Mouse (Mus musculus): ENCODE measurements around the gene Supt7l. TPM values are rescaled to one million over a fixed set of nuclear protein-coding genes. Genes with fewer than 3 reads are reported as not detected.

Supt7l gene
- polyA plus RNA-seq, 1 experiment from 2014 or later = 8.4 TPM

GRCm38 (mm10) chr5:31520556-31520955 is 7.1 kb downstream of the Supt7l start:
- no peaks in the 10 kb centered on the region for H3K9me3 ChIP-seq (ENCODE audit: control insufficient read depth, low read length)
- no peak for ATAC-seq (ENCODE audit: low FRiP score, low TSS enrichment)
- 94% methylated on average over 6 of the region's 6 CpGs for WGBS

GRCm38 (mm10) chr5:31512481-31512880 is 15.1 kb downstream of the Supt7l start:
- ATAC-seq (ENCODE audit: low FRiP score, low TSS enrichment) = no peak
- DNase-seq (ENCODE audit: low spot score) = no peak
- TF ChIP-seq CTCF (IDR thresholded peaks at IDR 0.05; ENCODE audit: low read depth) (no peak), EP300 (optimal IDR thresholded peaks at IDR 0.05) (no peak)

More at GRCm38 (mm10) chr5:31520556-31520955, 7.1 kb downstream of the Supt7l start:
- DNase-seq (ENCODE audit: low spot score) = no peak
- H3K27ac ChIP-seq (replicated peaks) = no peak overlapping the region
- peaks cover 15% of the 10 kb centered on the region; the same call in 1 of the 2 replicates for H3K36me3 ChIP-seq (ENCODE audit: control insufficient read depth, insufficient read depth, low read length)
- no peak overlapping the region for H3K4me3 ChIP-seq (ENCODE audit: low read depth, low read length)
- no peak overlapping the region for H3K9ac ChIP-seq (ENCODE audit: low read length)
- TF ChIP-seq EP300 (optimal IDR thresholded peaks at IDR 0.05) = no peak
- TF ChIP-seq CTCF (IDR thresholded peaks at IDR 0.05; ENCODE audit: low read depth) = no peak
- no peaks in the 10 kb centered on the region for H3K27me3 ChIP-seq (ENCODE audit: control insufficient read depth, insufficient read depth, low read length)
- H3K4me2 ChIP-seq (replicated peaks; ENCODE audit: low read depth) = no peak overlapping the region
- no peaks in the 10 kb centered on the region for H3K4me1 ChIP-seq (replicated peaks; ENCODE audit: control insufficient read depth, insufficient read depth)

GRCm38 (mm10) chr5:31504843-31505242 is 22.8 kb downstream of the Supt7l start:
- no peaks in the 10 kb centered on the region for H3K27me3 ChIP-seq (ENCODE audit: control insufficient read depth, insufficient read depth, low read length)
- no peaks in the 10 kb centered on the region for H3K9me3 ChIP-seq (ENCODE audit: control insufficient read depth, low read length)
- H3K36me3 ChIP-seq (ENCODE audit: control insufficient read depth, insufficient read depth, low read length) = peaks cover 22% of the 10 kb centered on the region
- H3K27ac ChIP-seq (replicated peaks) = no peak overlapping the region
- no peak for TF ChIP-seq CTCF (IDR thresholded peaks at IDR 0.05; ENCODE audit: low read depth)
- TF ChIP-seq EP300 (optimal IDR thresholded peaks at IDR 0.05) = no peak
- no peaks in the 10 kb centered on the region for H3K4me1 ChIP-seq (replicated peaks; ENCODE audit: control insufficient read depth, insufficient read depth)
- H3K4me3 ChIP-seq (ENCODE audit: low read depth, low read length) = no peak overlapping the region
- 65% methylated on average over 10 of the region's 10 CpGs for WGBS
- DNase-seq (ENCODE audit: low spot score) (no peak), ATAC-seq (ENCODE audit: low FRiP score, low TSS enrichment) (no peak)
- no peak overlapping the region for H3K4me2 ChIP-seq (replicated peaks; ENCODE audit: low read depth)
- H3K9ac ChIP-seq (ENCODE audit: low read length) = no peak overlapping the region

More at GRCm38 (mm10) chr5:31512481-31512880, 15.1 kb downstream of the Supt7l start:
- Histone ChIP-seq H3K4me3 (ENCODE audit: low read depth, low read length) (no peak overlapping the region), H3K36me3 (ENCODE audit: control insufficient read depth, insufficient read depth, low read length) (peaks cover 21% of the 10 kb centered on the region), H3K27me3 (ENCODE audit: control insufficient read depth, insufficient read depth, low read length) (no peaks in the 10 kb centered on the region), H3K4me1 (replicated peaks; ENCODE audit: control insufficient read depth, insufficient read depth) (no peaks in the 10 kb centered on the region), H3K9me3 (ENCODE audit: control insufficient read depth, low read length) (no peaks in the 10 kb centered on the region), H3K9ac (ENCODE audit: low read length) (no peak overlapping the region), H3K27ac (replicated peaks) (no peak overlapping the region), H3K4me2 (replicated peaks; ENCODE audit: low read depth) (no peak overlapping the region)
- WGBS = 83% methylated on average over 1 of the region's 1 CpGs

GRCm38 (mm10) chr5:31494513-31495297 is 32.9 kb downstream of the Supt7l start, which contains the start of gene Gpn1:
TSS of gene Gpn1 (plus strand) at chr5:31494741.
- Histone ChIP-seq H3K9me3 (ENCODE audit: control insufficient read depth, low read length) (no peaks in the 10 kb centered on the region), H3K4me1 (replicated peaks; ENCODE audit: control insufficient read depth, insufficient read depth) (no peaks in the 10 kb centered on the region), H3K4me3 (ENCODE audit: low read depth, low read length) (peak within 1 kb of the TSS; percentile 61), H3K9ac (ENCODE audit: low read length) (peak within 1 kb of the TSS; percentile 56), H3K27me3 (ENCODE audit: control insufficient read depth, insufficient read depth, low read length) (no peaks in the 10 kb centered on the region), H3K27ac (replicated peaks) (no peak within 1 kb of the TSS), H3K4me2 (replicated peaks; ENCODE audit: low read depth) (peak within 1 kb of the TSS; percentile 76), H3K36me3 (ENCODE audit: control insufficient read depth, insufficient read depth, low read length) (0 out of 2 replicates have a peak, but pooled peaks cover 2% of the 10 kb centered on the region)
- peak; percentile 100 for ATAC-seq (ENCODE audit: low FRiP score, low TSS enrichment)
- peak; percentile 90 for DNase-seq (ENCODE audit: low spot score)
- 0% methylated on average over 49 of the region's 49 CpGs for WGBS
- TF ChIP-seq EP300 (optimal IDR thresholded peaks at IDR 0.05) (no peak), CTCF (IDR thresholded peaks at IDR 0.05; ENCODE audit: low read depth) (no peak)

- 50% methylated on average over 1 of the region's 1 CpGs for WGBS
- Histone ChIP-seq H3K27ac (replicated peaks) (no peak overlapping the region), H3K4me2 (replicated peaks; ENCODE audit: low read depth) (no peak overlapping the region), H3K36me3 (ENCODE audit: control insufficient read depth, insufficient read depth, low read length) (no peaks in the 10 kb centered on the region), H3K9ac (ENCODE audit: low read length) (no peak overlapping the region), H3K27me3 (ENCODE audit: control insufficient read depth, insufficient read depth, low read length) (no peaks in the 10 kb centered on the region), H3K4me1 (replicated peaks; ENCODE audit: control insufficient read depth, insufficient read depth) (no peaks in the 10 kb centered on the region), H3K9me3 (ENCODE audit: control insufficient read depth, low read length) (no peaks in the 10 kb centered on the region), H3K4me3 (ENCODE audit: low read depth, low read length) (no peak overlapping the region)
- ATAC-seq (ENCODE audit: low FRiP score, low TSS enrichment) (no peak), DNase-seq (ENCODE audit: low spot score) (no peak)
- TF ChIP-seq CTCF (IDR thresholded peaks at IDR 0.05; ENCODE audit: low read depth) (no peak), EP300 (optimal IDR thresholded peaks at IDR 0.05) (no peak)
Measured at GRCm38 (mm10) chr5:31492031-31492430, 35.6 kb downstream of the Supt7l start.

GRCm38 (mm10) chr5:31489116-31489769 is 38.4 kb downstream of the Supt7l start:
- no peak for ATAC-seq (ENCODE audit: low FRiP score, low TSS enrichment)
- 50% methylated on average over 7 of the region's 7 CpGs for WGBS
- H3K9ac ChIP-seq (ENCODE audit: low read length) = no peak overlapping the region
- no peaks in the 10 kb centered on the region for H3K4me1 ChIP-seq (replicated peaks; ENCODE audit: control insufficient read depth, insufficient read depth)
- H3K36me3 ChIP-seq (ENCODE audit: control insufficient read depth, insufficient read depth, low read length) = no peaks in the 10 kb centered on the region
- no peaks in the 10 kb centered on the region for H3K9me3 ChIP-seq (ENCODE audit: control insufficient read depth, low read length)
- DNase-seq (ENCODE audit: low spot score) = no peak
- no peaks in the 10 kb centered on the region for H3K27me3 ChIP-seq (ENCODE audit: control insufficient read depth, insufficient read depth, low read length)
- H3K27ac ChIP-seq (replicated peaks) = no peak overlapping the region
- no peak overlapping the region for H3K4me3 ChIP-seq (ENCODE audit: low read depth, low read length)
- no peak for TF ChIP-seq EP300 (optimal IDR thresholded peaks at IDR 0.05)
- TF ChIP-seq CTCF (IDR thresholded peaks at IDR 0.05; ENCODE audit: low read depth) = no peak
- H3K4me2 ChIP-seq (replicated peaks; ENCODE audit: low read depth) = no peak overlapping the region
